Mouse (Mus musculus): ENCODE measurements around the gene Nexmif. TPM values are rescaled to one million over a fixed set of nuclear protein-coding genes. Genes with fewer than 3 reads are reported as not detected.

Nexmif gene
- total RNA-seq (2014; rRNA removed): 69.7 and 82.8 TPM in 2 replicates
- polyA plus RNA-seq (2015; fragmentation: Nextera tagmentation; extraction: Ambion mirVana): 18.1 and 28.1 TPM in 2 replicates

GRCm38 (mm10) chrX:104200736-104201591 is at the start of gene Nexmif:
Gene Nexmif (minus strand): TSS chrX:104201185.
- H3K4me3 ChIP-seq (ENCODE audit: low read depth, low read length): peak within 1 kb of the TSS; percentile 55
- ATAC-seq (peak; percentile 87), DNase-seq (peak; percentile 71)
- TF ChIP-seq CTCF (IDR thresholded peaks at IDR 0.05; ENCODE audit: low read depth): peak; percentile 2; the same call in 1 of the 2 replicates
- H3K9ac ChIP-seq: peak within 1 kb of the TSS; percentile 82
- H3K36me3 ChIP-seq (ENCODE audit: insufficient read depth): no peaks in the 10 kb centered on the region
- peak within 1 kb of the TSS; percentile 96 for H3K27ac ChIP-seq (ENCODE audit: low read depth, low read length)
- WGBS: 39% methylated on average over 38 of the region's 70 CpGs
- H3K27me3 ChIP-seq (ENCODE audit: insufficient read depth, low read length): no peaks in the 10 kb centered on the region
- no peaks in the 10 kb centered on the region for H3K4me1 ChIP-seq (ENCODE audit: insufficient read depth)
- H3K9me3 ChIP-seq (ENCODE audit: low read length): no peaks in the 10 kb centered on the region
- H3K4me2 ChIP-seq (ENCODE audit: low read depth): peak within 1 kb of the TSS; percentile 52

GRCm38 (mm10) chrX:104208701-104209100 is 7.7 kb upstream of the Nexmif start:
- no peak for DNase-seq
- no peak overlapping the region for H3K27ac ChIP-seq (ENCODE audit: low read depth, low read length)

GRCm38 (mm10) chrX:104201592-104202139 is 681 bp upstream of the Nexmif start:
- H3K9ac ChIP-seq: peak overlapping the region; percentile 82
- no peak for TF ChIP-seq CTCF (IDR thresholded peaks at IDR 0.05; ENCODE audit: low read depth)
- no peaks in the 10 kb centered on the region for H3K4me1 ChIP-seq (ENCODE audit: insufficient read depth)
- H3K4me2 ChIP-seq (ENCODE audit: low read depth): peak overlapping the region; percentile 52
- DNase-seq (peak; percentile 47), ATAC-seq (peak; percentile 28)
- H3K9me3 ChIP-seq (ENCODE audit: low read length): no peaks in the 10 kb centered on the region
- peak overlapping the region; percentile 55 for H3K4me3 ChIP-seq (ENCODE audit: low read depth, low read length)
- H3K27me3 ChIP-seq (ENCODE audit: insufficient read depth, low read length): no peaks in the 10 kb centered on the region
- H3K36me3 ChIP-seq (ENCODE audit: insufficient read depth): no peaks in the 10 kb centered on the region
- H3K27ac ChIP-seq (ENCODE audit: low read depth, low read length): peak overlapping the region; percentile 96
- WGBS: 43% methylated on average over 21 of the region's 21 CpGs

More at GRCm38 (mm10) chrX:104208701-104209100, 7.7 kb upstream of the Nexmif start:
- Histone ChIP-seq H3K9ac (no peak overlapping the region), H3K4me3 (ENCODE audit: low read depth, low read length) (no peak overlapping the region), H3K4me1 (ENCODE audit: insufficient read depth) (no peaks in the 10 kb centered on the region), H3K27me3 (ENCODE audit: insufficient read depth, low read length) (no peaks in the 10 kb centered on the region), H3K9me3 (ENCODE audit: low read length) (no peaks in the 10 kb centered on the region), H3K36me3 (ENCODE audit: insufficient read depth) (no peaks in the 10 kb centered on the region), H3K4me2 (ENCODE audit: low read depth) (no peak overlapping the region)
- WGBS: 84% methylated on average over 2 of the region's 2 CpGs
- no peak for TF ChIP-seq CTCF (IDR thresholded peaks at IDR 0.05; ENCODE audit: low read depth)
- ATAC-seq: no peak

- Histone ChIP-seq H3K9ac (peak overlapping the region; percentile 82), H3K9me3 (ENCODE audit: low read length) (no peaks in the 10 kb centered on the region), H3K4me1 (ENCODE audit: insufficient read depth) (no peaks in the 10 kb centered on the region), H3K27me3 (ENCODE audit: insufficient read depth, low read length) (no peaks in the 10 kb centered on the region), H3K4me2 (ENCODE audit: low read depth) (peak overlapping the region; percentile 52), H3K27ac (ENCODE audit: low read depth, low read length) (peak overlapping the region; percentile 96), H3K4me3 (ENCODE audit: low read depth, low read length) (peak overlapping the region; percentile 55), H3K36me3 (ENCODE audit: insufficient read depth) (no peaks in the 10 kb centered on the region)
- TF ChIP-seq CTCF (IDR thresholded peaks at IDR 0.05; ENCODE audit: low read depth): no peak
- DNase-seq (peak; percentile 65), ATAC-seq (peak; percentile 67)
- 43% methylated on average over 30 of the region's 37 CpGs for WGBS
Measured at GRCm38 (mm10) chrX:104200388-104200735, 623 bp downstream of the Nexmif start.

- TF ChIP-seq CTCF (IDR thresholded peaks at IDR 0.05; ENCODE audit: low read depth): no peak
- WGBS: 33% methylated on average over 62 of the region's 100 CpGs
- Histone ChIP-seq H3K9me3 (ENCODE audit: low read length) (no peaks in the 10 kb centered on the region), H3K4me2 (ENCODE audit: low read depth) (peak overlapping the region; percentile 52), H3K27ac (ENCODE audit: low read depth, low read length) (peak overlapping the region; percentile 96), H3K4me3 (ENCODE audit: low read depth, low read length) (peak overlapping the region; percentile 55), H3K4me1 (ENCODE audit: insufficient read depth) (no peaks in the 10 kb centered on the region), H3K9ac (peak overlapping the region; percentile 82), H3K27me3 (ENCODE audit: insufficient read depth, low read length) (no peaks in the 10 kb centered on the region), H3K36me3 (ENCODE audit: insufficient read depth) (no peaks in the 10 kb centered on the region)
- DNase-seq (peak; percentile 25), ATAC-seq (peak; percentile 11; the same call in 1 of the 2 replicates)
Measured at GRCm38 (mm10) chrX:104199611-104200387, 1.2 kb downstream of the Nexmif start.

GRCm38 (mm10) chrX:104199070-104199469 is 1.9 kb downstream of the Nexmif start:
- H3K36me3 ChIP-seq (ENCODE audit: insufficient read depth): no peaks in the 10 kb centered on the region
- H3K9me3 ChIP-seq (ENCODE audit: low read length): no peaks in the 10 kb centered on the region
- TF ChIP-seq CTCF (IDR thresholded peaks at IDR 0.05; ENCODE audit: low read depth): no peak
- H3K9ac ChIP-seq: peak overlapping the region; percentile 82; the same call in 1 of the 2 replicates
- no peak for DNase-seq
- H3K27me3 ChIP-seq (ENCODE audit: insufficient read depth, low read length): no peaks in the 10 kb centered on the region
- peak overlapping the region; percentile 52 for H3K4me2 ChIP-seq (ENCODE audit: low read depth)
- 40% methylated on average over 5 of the region's 5 CpGs for WGBS
- ATAC-seq: no peak
- H3K27ac ChIP-seq (ENCODE audit: low read depth, low read length): no peak overlapping the region
- H3K4me3 ChIP-seq (ENCODE audit: low read depth, low read length): peak overlapping the region; percentile 55
- H3K4me1 ChIP-seq (ENCODE audit: insufficient read depth): no peaks in the 10 kb centered on the region

All from forebrain, postnatal 0 days (tissue).